Mouse (Mus musculus): ENCODE data around the gene Gab1.

Gab1 gene

GRCm38 (mm10) chr8:80871400-80871799, 8.9 kb downstream of the Gab1 start:
- DNase-seq: no peak

DNA sequence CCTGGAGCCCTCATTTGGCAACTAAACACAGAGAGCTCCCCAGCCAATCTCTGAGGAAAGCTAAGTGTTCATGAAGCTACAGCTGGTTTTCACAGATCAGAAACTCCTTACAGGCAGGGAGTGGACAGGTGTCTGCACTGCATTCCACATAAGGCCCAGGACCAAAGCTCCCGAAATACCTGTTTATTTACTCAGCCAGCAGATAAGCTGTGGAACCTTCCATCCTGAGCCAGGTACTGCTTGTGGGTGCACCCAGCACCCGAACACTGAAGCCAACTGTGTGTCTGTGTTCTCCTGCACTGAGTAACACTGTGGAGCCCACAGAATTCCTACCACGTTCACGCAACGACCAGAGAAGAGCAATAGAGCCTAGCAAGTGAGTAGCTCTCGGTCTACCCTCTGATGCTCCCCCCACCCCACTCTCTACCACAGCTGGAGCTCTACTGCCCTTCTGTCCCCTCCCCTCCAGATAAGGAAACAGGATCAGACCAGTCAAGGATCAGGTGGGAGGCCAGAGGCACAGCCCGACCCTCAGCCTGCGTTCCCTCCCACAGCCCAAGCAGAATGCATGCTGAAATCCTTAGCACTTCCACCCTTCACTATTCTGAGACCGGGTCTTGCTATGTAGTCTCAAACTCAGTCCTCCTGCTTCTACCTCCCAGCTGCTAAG, 9.6 kb downstream of the Gab1 start:
- DNase-seq: no peak

- DNase-seq: peak; percentile 62
Measured at GRCm38 (mm10) chr8:80869881-80870328, 10.4 kb downstream of the Gab1 start.

DNA sequence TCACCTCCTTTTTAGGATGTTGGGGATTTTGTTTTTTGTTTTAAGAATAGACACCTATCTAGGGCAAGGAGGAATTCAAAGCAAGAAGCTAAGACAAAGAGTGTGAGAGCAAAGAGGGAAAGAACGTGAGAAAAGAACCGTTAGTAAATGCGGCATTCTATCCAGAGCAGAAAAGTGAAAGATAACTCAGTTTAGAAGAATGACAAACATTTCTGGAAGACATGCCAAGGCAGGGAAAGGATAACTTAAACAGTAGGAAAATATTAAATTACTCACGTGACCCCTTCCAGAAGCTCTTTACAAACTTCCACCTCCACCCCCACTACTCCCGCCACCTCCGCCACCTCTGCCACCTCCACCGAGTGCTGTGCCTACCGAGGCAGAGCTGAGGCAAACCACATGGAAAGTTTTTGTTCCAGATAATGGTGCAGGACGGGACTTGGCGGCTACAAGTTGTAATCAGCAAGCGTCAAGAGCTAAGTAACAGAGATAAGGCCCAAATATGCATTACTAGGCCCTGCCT, 11.5 kb downstream of the Gab1 start:
- DNase-seq: no peak

- no peak for DNase-seq
Measured at GRCm38 (mm10) chr8:80868006-80868702, 12.2 kb downstream of the Gab1 start.

DNA sequence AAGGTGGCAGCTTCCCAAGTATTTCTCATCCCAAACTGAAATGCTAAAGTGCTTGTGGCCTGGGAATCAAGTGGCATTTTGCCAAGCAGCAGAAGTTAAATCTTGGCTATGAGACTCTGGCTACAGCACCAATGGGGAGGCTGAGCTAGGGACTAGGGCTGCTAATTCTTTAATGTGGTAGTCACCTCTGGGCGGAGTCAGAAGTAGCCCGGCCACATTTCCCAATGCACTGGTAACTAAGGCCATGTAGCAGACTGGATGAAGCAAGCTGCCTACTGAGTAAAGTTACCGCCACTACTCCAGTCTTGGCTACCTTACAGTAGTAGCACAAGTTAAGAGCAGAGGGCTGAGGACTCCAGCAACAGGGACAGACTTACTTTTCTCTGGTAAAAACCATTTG, 12.7 kb downstream of the Gab1 start:
- DNase-seq: no peak

DNA sequence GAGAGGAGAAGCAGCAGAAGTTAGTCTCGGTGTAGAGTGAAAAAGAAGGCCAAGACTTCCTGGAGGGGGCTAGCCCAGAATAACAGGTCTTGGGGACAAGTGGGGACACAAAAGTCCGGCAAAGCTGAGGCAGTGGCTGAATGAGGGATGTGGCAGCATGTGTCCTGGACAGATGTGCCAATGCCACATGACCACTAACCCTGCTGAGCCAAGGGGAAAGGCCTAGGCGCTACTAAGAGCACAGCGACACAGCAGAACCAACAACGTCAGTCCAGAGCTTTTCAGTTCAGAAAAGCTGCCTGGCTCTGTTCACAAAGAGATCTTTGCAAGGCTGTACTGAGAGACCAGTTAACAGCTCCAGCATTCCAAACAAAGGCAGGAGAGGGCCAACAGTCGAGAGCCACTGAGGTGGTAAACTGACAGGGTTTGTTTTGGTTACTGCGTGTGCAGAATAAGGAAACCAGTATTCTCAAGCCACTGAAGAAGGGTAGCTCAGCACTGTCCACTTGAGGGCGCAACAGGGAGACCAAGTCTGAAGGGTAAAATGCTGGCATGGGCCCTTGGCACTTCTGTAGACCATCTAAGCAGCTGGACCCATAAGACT, 15.0 kb downstream of the Gab1 start:
- DNase-seq: peak; percentile 83

GRCm38 (mm10) chr8:80863393-80863792, 16.9 kb downstream of the Gab1 start:
- DNase-seq: no peak

GRCm38 (mm10) chr8:80859180-80859775, 21.0 kb downstream of the Gab1 start:
- DNase-seq: no peak

GRCm38 (mm10) chr8:80857851-80858367, 22.4 kb downstream of the Gab1 start:
- no peak for DNase-seq

DNA sequence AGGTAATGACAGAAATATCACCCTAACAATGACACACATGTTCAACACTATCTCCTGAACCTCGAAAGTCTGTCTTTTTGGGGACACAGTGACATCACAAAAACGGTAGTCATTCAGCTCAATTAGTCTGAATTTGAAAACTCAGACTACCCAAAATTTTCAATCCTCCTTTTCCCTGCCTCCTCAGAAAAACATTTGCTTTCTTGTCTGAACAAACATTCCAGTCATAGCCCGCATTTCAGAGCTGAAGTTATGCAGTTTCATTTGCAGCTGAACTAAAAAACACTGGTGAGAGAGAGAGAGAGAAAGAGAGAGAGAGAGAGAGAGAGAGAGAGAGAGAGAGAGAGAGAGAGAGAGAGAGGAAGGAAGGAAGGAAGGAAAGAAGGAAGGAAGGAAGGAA, 23.2 kb downstream of the Gab1 start:
- no peak for DNase-seq

- DNase-seq: no peak
Measured at GRCm38 (mm10) chr8:80856606-80857005, 23.7 kb downstream of the Gab1 start.

DNA sequence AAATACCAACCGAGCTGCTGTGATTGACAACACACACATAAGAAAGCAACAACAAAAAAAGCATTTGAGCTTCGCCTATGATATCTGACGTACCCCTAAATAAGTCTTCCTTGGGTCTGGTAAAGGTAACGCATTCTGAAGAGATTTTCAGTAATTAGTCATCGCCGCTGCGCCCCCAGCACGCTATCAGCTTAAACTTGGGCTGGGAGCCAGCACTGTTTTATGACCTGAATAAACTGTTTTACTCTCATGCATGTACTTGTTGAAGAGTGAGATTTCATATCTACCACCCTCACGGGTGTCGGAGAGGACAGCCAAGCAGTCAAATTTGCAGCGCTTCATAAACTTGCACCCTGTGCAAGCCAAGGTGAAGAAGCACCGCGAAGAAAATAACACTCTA, 26.7 kb downstream of the Gab1 start:
- DNase-seq: no peak

- DNase-seq: no peak
Measured at GRCm38 (mm10) chr8:80853208-80853607, 27.1 kb downstream of the Gab1 start.

GRCm38 (mm10) chr8:80852412-80853165, 27.7 kb downstream of the Gab1 start:
- DNase-seq: no peak

DNA sequence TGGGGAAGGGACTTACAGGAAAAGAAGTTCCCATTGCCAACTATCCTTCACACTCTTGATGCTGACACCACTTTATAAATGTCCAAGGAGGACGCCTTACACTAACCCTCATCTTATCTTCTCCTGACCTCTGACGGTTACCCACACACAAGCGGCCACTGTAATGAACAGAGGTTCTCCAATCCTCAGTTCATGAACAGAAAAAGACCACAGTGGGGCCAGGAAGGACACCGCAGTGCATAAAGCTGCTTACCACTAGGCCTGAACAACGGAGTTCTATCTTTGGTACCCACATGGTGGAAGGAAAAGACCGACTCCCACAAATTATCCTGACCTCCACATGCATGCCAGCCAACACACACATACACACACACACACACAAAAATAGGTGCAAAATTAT, 28.7 kb downstream of the Gab1 start:
- no peak for DNase-seq

- no peak for DNase-seq
Measured at GRCm38 (mm10) chr8:80850013-80850412, 30.3 kb downstream of the Gab1 start.

- no peak for DNase-seq
Measured at GRCm38 (mm10) chr8:80848631-80849030, 31.7 kb downstream of the Gab1 start.

DNA sequence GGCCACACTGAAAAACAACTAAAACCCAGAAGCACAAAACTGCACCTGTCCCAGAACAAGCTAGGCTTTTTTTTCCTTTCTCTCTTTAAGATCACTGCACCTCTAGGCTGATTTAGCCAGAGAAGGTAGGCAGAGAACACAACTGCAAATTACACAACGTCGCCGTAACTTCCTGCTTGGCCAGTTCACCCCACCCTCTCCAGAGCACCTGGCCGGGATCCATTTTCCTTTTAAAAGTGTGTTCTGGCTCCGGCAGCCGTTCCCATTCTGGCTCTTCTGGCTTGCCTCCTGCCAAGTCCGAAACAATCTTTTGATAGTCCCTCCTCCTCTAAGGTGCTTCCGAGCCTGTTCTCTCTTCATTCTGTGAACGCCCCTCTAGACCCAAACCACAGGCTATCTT, 32.4 kb downstream of the Gab1 start:
- no peak for DNase-seq

DNA sequence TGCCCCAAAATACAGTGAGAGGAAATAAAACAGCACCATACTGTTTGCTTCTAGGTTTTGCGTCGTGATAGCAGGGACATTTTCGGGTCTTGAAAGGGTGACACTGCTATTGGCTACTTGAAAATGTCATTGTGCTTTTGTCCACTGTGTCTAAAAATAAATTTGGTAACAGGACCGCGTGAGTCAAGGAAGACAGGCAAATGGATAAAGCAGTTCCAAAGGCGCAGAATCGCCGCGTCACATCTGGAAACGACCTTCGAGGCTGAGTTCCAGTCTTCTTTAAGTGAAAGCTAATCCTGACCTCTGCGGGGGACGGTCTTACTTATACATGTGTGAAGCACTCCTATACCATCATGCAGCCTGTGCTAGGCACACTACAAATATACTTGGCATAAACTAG, 35.0 kb downstream of the Gab1 start:
- no peak for DNase-seq

DNA sequence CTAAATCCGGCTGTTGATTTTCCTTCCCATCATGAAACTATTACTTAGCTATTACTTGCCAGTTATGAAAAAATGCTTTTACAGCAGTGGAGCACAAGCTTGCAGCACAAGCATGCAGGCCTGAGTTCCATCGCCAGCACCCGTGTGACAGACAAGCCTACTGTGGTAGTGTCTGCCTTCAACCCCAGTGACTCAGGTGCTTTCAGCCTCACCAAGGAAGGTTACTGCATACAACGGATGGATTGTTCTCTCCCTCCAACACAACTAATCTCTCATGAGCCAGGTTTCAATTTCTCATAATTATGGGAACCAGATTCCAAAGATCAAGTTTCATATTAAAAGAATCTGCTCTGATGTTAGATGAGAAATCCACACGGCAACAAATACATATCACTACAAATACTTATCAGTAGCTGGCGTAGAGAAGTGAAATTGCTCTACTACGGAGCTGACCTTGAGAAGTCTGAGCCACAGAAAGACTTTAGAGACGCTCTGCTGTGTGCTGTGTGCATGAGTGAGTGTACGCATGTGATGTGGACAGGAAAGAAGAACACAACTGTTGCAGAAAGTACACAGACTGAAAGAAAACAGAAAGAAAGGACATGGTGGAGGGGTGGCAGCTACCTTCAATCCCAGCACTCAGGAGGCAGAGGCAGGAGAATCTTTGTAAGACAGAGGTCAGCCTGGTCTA, 36.4 kb downstream of the Gab1 start:
- DNase-seq: no peak

- DNase-seq: no peak
Measured at GRCm38 (mm10) chr8:80842514-80842913, 37.8 kb downstream of the Gab1 start.

All from layer of hippocampus, adult 9-11 months (tissue).